Mouse (Mus musculus) liver, embryonic 13.5 days (tissue): ENCODE results near the gene Cenpa. TPM values are rescaled to one million over a fixed set of nuclear protein-coding genes. Genes with fewer than 3 reads are reported as not detected.

Source experiments
- ATAC-seq: fragments of 200-750 bp; cut with Nextera tagmentation; 2 replicates; pipeline ENCODE4 v1.8.0; 2017; ENCODE audit warnings: low read depth, mild to moderate bottlenecking, moderate number of reproducible peaks, moderate library complexity
- DNase-seq: peaks from one replicate; pipeline ENCODE4 v3.0.0; 2022
- H3K27ac ChIP-seq: fragments of 300-500 bp; sonication (generic); 2 replicates; pipeline ENCODE4 v1.5.1; 2015; ENCODE audit warnings: moderate library complexity, mild to moderate bottlenecking, inconsistent platforms
- H3K27me3 ChIP-seq: fragments of 300-500 bp; sonication (generic); 2 replicates; pipeline ENCODE4 v1.6.1; 2015; ENCODE audit warnings: mild to moderate bottlenecking, inconsistent platforms
- H3K36me3 ChIP-seq: fragments of 300-500 bp; sonication (generic); 2 replicates; pipeline ENCODE4 v1.6.1; 2015; ENCODE audit warnings: mild to moderate bottlenecking, inconsistent platforms
- H3K4me1 ChIP-seq: fragments of 300-500 bp; sonication (generic); replicated peaks from 2 replicates; pipeline ENCODE4 v1.6.1; 2015; ENCODE audit warnings: inconsistent platforms
- H3K4me2 ChIP-seq: fragments of 300-500 bp; sonication (generic); 2 replicates; pipeline ENCODE4 v1.6.1; 2015; ENCODE audit warnings: inconsistent platforms, mild to moderate bottlenecking, moderate library complexity
- H3K4me3 ChIP-seq: fragments of 300-500 bp; sonication (generic); replicated peaks from 2 replicates; pipeline ENCODE4 v1.5.1; 2015; ENCODE audit warnings: mild to moderate bottlenecking, inconsistent platforms
- H3K9ac ChIP-seq: fragments of 300-500 bp; sonication (generic); 2 replicates; pipeline ENCODE4 v1.6.1; 2015; ENCODE audit warnings: mild to moderate bottlenecking, inconsistent platforms
- H3K9me3 ChIP-seq: fragments of 300-500 bp; sonication (generic); replicated peaks from 2 replicates; pipeline ENCODE4 v1.6.1; 2016; ENCODE audit warnings: inconsistent platforms
- WGBS: fragments of 180-500 bp; shearing (Covaris S2); methylation state at CpG from one replicate; pipeline ENCODE4 v1.1.7; 2015; ENCODE audit not compliant: insufficient replicate concordance; 5-methylcytosine and 5-hydroxymethylcytosine counted together
- microRNA-seq: library from miRNA; unstranded; fragments of <30 nt; microRNA quantifications from one replicate; pipeline ENCODE4, GENCODE M21; 2016
- polyA plus RNA-seq: library from polyadenylated mRNA; unstranded; fragments of >200 nt; fragmentation: Nextera tagmentation; extraction: Ambion mirVana; gene quantifications from 2 replicates; pipeline ENCODE4 v1.2.1, GENCODE M21; 2015

The Cenpa gene
- polyA plus RNA-seq, 1 experiment from 2014 or later: 229 TPM

DNA sequence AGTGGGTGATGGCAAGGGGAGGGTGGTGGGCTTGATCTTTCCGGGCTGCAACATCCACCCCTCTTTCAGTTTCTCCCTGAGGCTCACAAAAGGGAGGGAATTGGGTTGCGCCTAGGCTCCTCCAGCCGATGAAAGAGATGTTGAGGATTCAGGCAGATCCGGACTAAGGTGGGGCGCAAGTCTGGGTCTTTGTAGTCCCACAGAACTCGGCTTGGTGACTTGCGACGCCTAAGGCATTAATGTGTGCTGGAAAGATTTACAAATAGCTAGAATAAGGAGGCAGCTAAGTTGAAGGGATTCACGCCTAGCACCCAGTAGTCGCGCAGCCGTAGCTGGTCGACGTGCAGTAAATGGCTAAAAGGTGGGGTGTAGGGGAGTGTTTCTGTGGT, 45.4 kb downstream of the Cenpa start:
- Histone ChIP-seq H3K4me3 (peak overlapping the region; percentile 46), H3K9me3 (no peaks in the 10 kb centered on the region), H3K27me3 (peaks cover 95% of the 10 kb centered on the region), H3K27ac (no peak overlapping the region), H3K4me1 (peaks cover 30% of the 10 kb centered on the region), H3K4me2 (peak overlapping the region; percentile 62), H3K9ac (no peak overlapping the region), H3K36me3 (no peaks in the 10 kb centered on the region)
- 0 out of 2 replicates have a peak, but pooled peaks have one; percentile 6 for ATAC-seq
- no peak for DNase-seq
- 4% methylated on average over 14 of the region's 14 CpGs for WGBS

DNA sequence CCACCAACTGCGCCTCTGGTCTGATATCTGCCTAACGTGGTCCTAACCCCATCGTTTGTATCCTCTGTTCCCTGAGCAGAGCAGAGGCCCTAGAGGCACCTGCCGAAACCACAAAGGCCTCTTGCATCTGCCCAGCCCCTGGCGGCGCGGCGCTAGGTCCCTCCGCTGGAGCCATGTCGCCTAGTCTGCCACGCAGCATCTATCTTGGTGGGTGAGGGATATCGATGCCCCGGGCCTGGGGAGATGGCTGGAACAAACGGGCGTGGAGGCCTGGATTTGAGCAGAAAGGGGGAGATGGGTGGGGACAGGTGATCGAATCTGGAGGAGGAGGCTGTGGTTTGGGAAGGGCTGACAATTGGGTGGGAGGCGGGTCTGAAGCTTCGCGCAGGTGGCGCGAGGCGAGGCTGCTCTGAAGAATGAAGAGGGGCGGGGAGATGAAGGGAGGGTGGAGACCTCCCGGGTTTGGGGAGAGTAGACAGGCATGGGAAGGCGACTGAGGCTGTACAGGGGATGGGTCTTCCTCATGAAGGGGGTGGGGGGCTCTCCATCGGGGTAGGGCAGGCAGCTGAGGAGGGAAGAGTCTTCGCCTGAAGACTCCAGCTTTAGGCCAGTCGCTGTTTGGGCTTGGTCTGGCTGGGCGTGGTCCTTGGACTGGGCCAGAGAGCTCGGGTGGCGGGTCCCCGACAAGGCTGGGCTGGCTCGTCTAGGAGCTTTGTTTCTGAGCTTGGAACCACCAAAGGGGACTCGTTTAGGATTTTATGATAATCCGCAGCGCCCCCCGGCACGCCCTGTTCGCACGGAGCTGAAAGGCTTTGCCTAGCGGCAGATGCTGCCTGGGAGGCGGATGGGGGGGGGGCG, 46.1 kb downstream of the Cenpa start:
- Histone ChIP-seq H3K4me3 (peak overlapping the region; percentile 46), H3K4me1 (peaks cover 30% of the 10 kb centered on the region), H3K4me2 (peak overlapping the region; percentile 62), H3K36me3 (no peaks in the 10 kb centered on the region), H3K9ac (no peak overlapping the region), H3K27me3 (peaks cover 94% of the 10 kb centered on the region), H3K9me3 (no peaks in the 10 kb centered on the region), H3K27ac (no peak overlapping the region)
- 1% methylated on average over 43 of the region's 43 CpGs for WGBS
- ATAC-seq: no peak
- no peak for DNase-seq

DNA sequence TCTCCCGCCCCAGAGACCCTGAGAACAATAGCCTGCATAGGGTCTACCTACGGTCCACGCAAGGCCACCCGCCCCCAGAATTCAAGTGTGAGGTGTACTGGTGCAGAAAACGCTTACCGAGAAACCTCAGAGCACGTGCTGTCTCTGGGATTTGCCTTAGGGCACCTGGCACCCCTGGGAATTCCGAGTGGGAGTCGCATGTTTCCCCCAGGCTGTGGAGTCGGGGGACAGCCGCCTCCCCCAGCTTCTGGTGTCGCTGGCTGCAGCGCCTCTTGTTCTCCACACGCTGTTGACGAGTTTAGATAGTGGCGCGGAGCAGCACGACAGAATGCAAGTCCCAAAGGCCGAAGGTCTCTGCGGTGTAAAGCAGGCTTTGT, 46.7 kb downstream of the Cenpa start:
- H3K27me3 ChIP-seq: peaks cover 88% of the 10 kb centered on the region
- no peak overlapping the region for H3K9ac ChIP-seq

DNA sequence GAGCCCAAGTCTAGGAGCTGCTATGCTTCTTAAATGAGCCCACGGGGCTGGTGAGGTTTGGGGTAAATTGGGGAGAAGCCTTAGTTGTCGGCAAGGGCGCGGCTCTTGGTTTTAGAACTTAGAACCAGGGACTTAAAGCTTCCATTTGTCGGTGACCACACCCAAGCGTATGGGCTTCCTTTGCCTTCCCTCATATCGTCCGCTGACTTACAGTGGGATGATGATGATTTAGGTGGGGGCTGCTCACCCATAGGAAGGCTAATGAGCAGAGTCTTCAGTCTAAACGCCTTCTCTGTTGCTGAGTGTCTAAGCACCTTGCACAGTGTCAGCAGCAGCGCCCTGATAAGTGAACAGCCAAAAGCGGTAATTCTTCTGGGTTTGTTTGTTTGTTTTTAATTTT, 47.1 kb downstream of the Cenpa start:
- no peak for DNase-seq
- Histone ChIP-seq H3K4me3 (peak overlapping the region; percentile 46), H3K9ac (no peak overlapping the region), H3K4me1 (peaks cover 30% of the 10 kb centered on the region), H3K27ac (no peak overlapping the region), H3K4me2 (peak overlapping the region; percentile 62), H3K9me3 (no peaks in the 10 kb centered on the region), H3K36me3 (no peaks in the 10 kb centered on the region), H3K27me3 (peaks cover 84% of the 10 kb centered on the region)
- no peak for ATAC-seq
- WGBS: 16% methylated on average over 11 of the region's 11 CpGs

More for the DNA sequence above, 46.7 kb downstream of the Cenpa start:
- peaks cover 30% of the 10 kb centered on the region for H3K4me1 ChIP-seq
- DNase-seq (no peak), ATAC-seq (no peak)
- H3K36me3 ChIP-seq: no peaks in the 10 kb centered on the region
- H3K4me2 ChIP-seq: peak overlapping the region; percentile 62
- peak overlapping the region; percentile 46 for H3K4me3 ChIP-seq
- no peak overlapping the region for H3K27ac ChIP-seq
- 2% methylated on average over 20 of the region's 20 CpGs for WGBS
- H3K9me3 ChIP-seq: no peaks in the 10 kb centered on the region

DNA sequence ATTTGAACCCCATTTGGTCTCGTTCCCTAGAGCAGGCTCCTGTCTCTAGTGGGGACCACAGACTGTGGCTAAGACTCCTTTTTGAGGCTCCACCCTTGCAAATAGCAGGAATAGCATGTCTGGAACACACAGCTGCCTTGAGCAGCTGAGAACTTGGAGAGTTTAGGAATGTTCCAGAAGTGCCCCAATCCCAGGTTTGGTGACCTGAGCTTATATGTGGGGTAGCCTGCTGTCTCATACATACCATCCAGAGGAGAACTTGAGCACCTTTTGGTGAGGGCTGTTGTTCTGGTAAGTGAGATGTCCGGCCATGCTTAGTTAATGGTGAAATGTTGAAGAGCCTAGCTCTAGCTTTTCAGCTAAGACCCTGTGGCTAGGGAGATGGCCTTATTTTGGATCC, 49.7 kb downstream of the Cenpa start:
- WGBS: 53% methylated on average over 2 of the region's 2 CpGs
- peaks cover 59% of the 10 kb centered on the region for H3K27me3 ChIP-seq
- H3K9me3 ChIP-seq: no peaks in the 10 kb centered on the region
- DNase-seq: no peak
- peaks cover 24% of the 10 kb centered on the region for H3K4me1 ChIP-seq
- no peak for ATAC-seq
- no peak overlapping the region for H3K9ac ChIP-seq
- H3K4me3 ChIP-seq: no peak overlapping the region
- H3K27ac ChIP-seq: no peak overlapping the region
- H3K36me3 ChIP-seq: no peaks in the 10 kb centered on the region
- no peak overlapping the region for H3K4me2 ChIP-seq

DNA sequence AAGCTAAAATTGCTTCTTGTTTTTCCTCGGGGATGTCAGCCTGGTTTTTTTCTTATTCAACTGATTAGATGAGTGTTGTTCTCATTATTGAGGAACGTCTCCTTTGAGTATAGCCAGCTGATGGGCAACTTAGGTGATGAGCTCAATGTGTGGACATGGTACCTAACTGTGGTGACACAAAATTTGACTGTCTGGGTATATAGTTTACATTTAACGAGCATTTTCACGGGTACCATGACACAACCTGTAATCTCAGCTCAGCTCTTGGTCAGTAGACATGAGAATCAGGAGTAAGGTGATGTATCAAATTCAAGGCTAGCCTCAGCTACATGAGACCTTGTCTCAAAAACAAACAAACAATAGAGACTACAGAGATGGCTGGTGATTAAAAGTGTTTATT, 50.9 kb downstream of the Cenpa start:
- Histone ChIP-seq H3K4me3 (no peak overlapping the region), H3K27me3 (peaks cover 47% of the 10 kb centered on the region), H3K9ac (no peak overlapping the region), H3K36me3 (no peaks in the 10 kb centered on the region), H3K4me2 (no peak overlapping the region), H3K4me1 (peaks cover 12% of the 10 kb centered on the region), H3K27ac (no peak overlapping the region), H3K9me3 (no peaks in the 10 kb centered on the region)
- WGBS: 56% methylated on average over 4 of the region's 4 CpGs
- no peak for ATAC-seq
- DNase-seq: no peak

DNA sequence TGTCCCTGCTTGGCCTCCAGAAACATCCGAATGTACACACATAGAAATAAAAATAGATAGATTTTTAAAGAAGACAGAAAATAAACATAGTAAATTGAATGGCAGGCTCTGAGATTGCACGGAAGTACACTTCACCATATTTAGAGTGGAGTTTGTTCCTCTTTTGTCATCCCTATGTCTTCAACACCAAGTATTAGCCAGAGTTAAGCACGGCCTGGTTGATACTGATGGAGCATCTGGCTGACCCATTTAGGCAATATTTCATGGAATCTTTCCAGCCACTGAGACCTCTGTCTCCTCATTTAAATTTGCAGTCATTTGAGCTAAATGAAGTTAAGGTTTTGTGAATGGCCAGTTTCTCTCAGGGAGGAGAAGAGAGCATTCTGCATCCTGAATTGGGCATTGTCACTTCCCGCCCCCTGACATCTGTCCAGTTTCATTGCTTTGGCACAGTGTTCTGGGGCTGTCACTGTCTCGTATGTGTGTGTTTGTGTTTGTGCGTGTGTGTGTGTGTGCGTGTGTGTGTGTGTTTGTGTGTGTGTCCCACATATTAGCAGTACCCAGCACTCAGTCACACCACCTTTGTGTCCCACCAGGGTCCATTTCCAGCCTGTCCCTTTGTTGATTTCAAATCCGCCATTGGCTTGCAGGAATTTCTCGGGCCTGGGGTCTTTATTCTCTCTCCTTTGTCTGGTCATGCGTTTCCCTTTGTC, 51.6 kb downstream of the Cenpa start:
- Histone ChIP-seq H3K9ac (no peak overlapping the region), H3K4me3 (no peak overlapping the region), H3K27me3 (peaks cover 41% of the 10 kb centered on the region), H3K9me3 (no peaks in the 10 kb centered on the region), H3K27ac (no peak overlapping the region), H3K4me2 (no peak overlapping the region), H3K4me1 (peaks cover 6% of the 10 kb centered on the region), H3K36me3 (no peaks in the 10 kb centered on the region)
- 55% methylated on average over 10 of the region's 10 CpGs for WGBS
- DNase-seq: no peak
- no peak for ATAC-seq

DNA sequence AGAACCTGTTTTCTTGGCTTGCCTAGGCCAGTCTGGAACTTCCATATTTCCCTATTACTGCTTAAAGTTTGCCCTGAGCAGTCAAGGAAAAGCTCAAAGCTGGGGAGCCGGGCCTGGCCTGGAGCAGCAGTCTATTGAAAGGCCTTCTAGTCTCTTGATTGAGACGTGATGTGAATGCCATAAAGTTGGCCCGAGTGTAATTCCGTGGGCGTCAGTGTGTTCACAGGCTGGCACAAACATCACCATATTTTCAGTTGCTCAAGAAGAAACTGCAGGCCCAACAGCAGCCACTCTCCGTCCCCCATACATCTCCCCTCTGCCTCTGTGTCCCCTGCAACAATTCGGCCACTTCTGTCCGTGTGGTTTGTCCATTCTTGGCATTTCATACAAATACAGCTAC, 55.4 kb downstream of the Cenpa start:
- H3K4me1 ChIP-seq: no peaks in the 10 kb centered on the region
- H3K27me3 ChIP-seq: peaks cover 3% of the 10 kb centered on the region; the same call in 1 of the 2 replicates
- H3K9me3 ChIP-seq: no peaks in the 10 kb centered on the region
- 70% methylated on average over 8 of the region's 8 CpGs for WGBS
- DNase-seq: no peak
- no peak overlapping the region for H3K9ac ChIP-seq
- H3K4me3 ChIP-seq: no peak overlapping the region
- H3K27ac ChIP-seq: no peak overlapping the region
- H3K36me3 ChIP-seq: no peaks in the 10 kb centered on the region
- ATAC-seq: no peak
- H3K4me2 ChIP-seq: no peak overlapping the region

Small RNA genes within 50 kb of the gene (microRNA-seq; reads per million reads assigned to microRNA genes)
- 1.2 reads per million for gene Mir5625

Other genes starting within 250 kb of the Cenpa start
- 0.02 TPM in 1 of 2 replicates, not detected in the other for gene Otof, start 204.8 kb upstream of the Cenpa start, polyA plus RNA-seq
- not detected in 2 replicates for gene 1700001C02Rik, start 200.7 kb upstream of the Cenpa start, polyA plus RNA-seq
- not detected in 2 replicates for gene Cib4, start 120.9 kb upstream of the Cenpa start, polyA plus RNA-seq
- 0.13 and 0.30 TPM in 2 replicates for gene Kcnk3, start 78.6 kb upstream of the Cenpa start, polyA plus RNA-seq
- 10.2 and 10.6 TPM in 2 replicates for gene Slc35f6, start 18.8 kb upstream of the Cenpa start, polyA plus RNA-seq
- 0.20 and 0.33 TPM in 2 replicates for gene Dpysl5, start 44.8 kb downstream of the Cenpa start, polyA plus RNA-seq
- 2.1 and 2.4 TPM in 2 replicates for gene Mapre3, start 147.9 kb downstream of the Cenpa start, polyA plus RNA-seq
- gene Tmem214, start 201.2 kb downstream of the Cenpa start, polyA plus RNA-seq: 40.8 and 47.7 TPM in 2 replicates
- 4.3 and 5.3 TPM in 2 replicates for gene Agbl5, start 221.9 kb downstream of the Cenpa start, polyA plus RNA-seq
- 342 and 377 TPM in 2 replicates for gene Ost4, start 241.0 kb downstream of the Cenpa start, polyA plus RNA-seq
- gene Emilin1, start 246.6 kb downstream of the Cenpa start, polyA plus RNA-seq: 41.6 and 42.7 TPM in 2 replicates